Comparison of ENCODE assay signal across 8 mouse cellular contexts in the genomic region with DNA sequence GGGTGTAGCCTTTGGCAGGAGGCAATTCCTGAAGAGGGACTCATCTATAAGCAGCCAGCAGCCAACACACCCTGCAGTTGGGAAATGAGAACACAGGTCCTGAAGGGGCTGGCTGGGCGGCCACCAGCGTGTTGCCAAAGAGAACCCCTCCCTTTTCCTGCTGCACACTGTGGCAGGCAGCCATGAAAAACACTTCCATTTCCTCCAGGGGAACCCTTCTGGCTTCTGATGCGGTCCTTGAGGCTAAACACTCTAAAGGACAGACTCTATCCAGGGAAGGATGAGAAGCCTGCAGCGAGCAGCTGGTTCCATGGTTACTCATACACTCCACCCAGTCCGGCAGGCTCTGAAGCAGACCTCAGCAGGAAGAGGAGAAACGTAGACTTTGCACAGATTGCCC.
DNase-seq lines count a peak whose midpoint lies in the region; ATAC-seq lines count a peak whose summit lies in the region.

No protein-coding gene starts in this region.

- no peaks in the 10 kb centered on the region for H3K9me3 ChIP-seq in midbrain, embryonic 14.5 days (ENCODE audit: control insufficient read depth, low read length)
- H3K9me3 ChIP-seq in midbrain, embryonic 15.5 days, result no peaks in the 10 kb centered on the region
- H3K9me3 ChIP-seq in kidney, embryonic 15.5 days (replicated peaks), result 0 out of 2 replicates have a peak, but pooled peaks cover 3% of the 10 kb centered on the region

- WGBS in midbrain, embryonic 14.5 days, result 82% methylated on average over 6 of the region's 6 CpGs
- 74% methylated on average over 6 of the region's 6 CpGs for WGBS in midbrain, embryonic 15.5 days
- 43% methylated on average over 6 of the region's 6 CpGs for WGBS in kidney, embryonic 15.5 days

- H3K4me1 ChIP-seq in midbrain, embryonic 14.5 days (ENCODE audit: control insufficient read depth, insufficient read depth, low read length), result no peaks in the 10 kb centered on the region
- no peaks in the 10 kb centered on the region for H3K4me1 ChIP-seq in midbrain, embryonic 15.5 days
- peaks cover 32% of the 10 kb centered on the region for H3K4me1 ChIP-seq in kidney, embryonic 15.5 days

- H3K4me3 ChIP-seq in midbrain, embryonic 14.5 days (replicated peaks; ENCODE audit: low read depth, low read length), result no peak overlapping the region
- H3K4me3 ChIP-seq in midbrain, embryonic 15.5 days, result no peak overlapping the region
- H3K4me3 ChIP-seq in kidney, embryonic 15.5 days (replicated peaks), result no peak overlapping the region

- no peak overlapping the region for H3K4me2 ChIP-seq in midbrain, embryonic 14.5 days (ENCODE audit: low read length)
- no peak overlapping the region for H3K4me2 ChIP-seq in midbrain, embryonic 15.5 days
- 0 out of 2 replicates have a peak overlapping the region, but pooled peaks have one; percentile 16 for H3K4me2 ChIP-seq in kidney, embryonic 15.5 days

- H3K9ac ChIP-seq in midbrain, embryonic 14.5 days (replicated peaks; ENCODE audit: low read length), result no peak overlapping the region
- no peak overlapping the region for H3K9ac ChIP-seq in midbrain, embryonic 15.5 days
- no peak overlapping the region for H3K9ac ChIP-seq in kidney, embryonic 15.5 days

- peak; percentile 31 for DNase-seq in midbrain, embryonic 14.5 days
- peak; percentile 72 to 79 for DNase-seq in adrenal gland, postnatal 36 days
- peak; percentile 94 for DNase-seq in heart, adult 8-10 months (ENCODE audit: low spot score)
- peak; percentile 94 for DNase-seq in lung, postnatal 10 days
- DNase-seq in thymus, postnatal 14 days, result no peak

- ATAC-seq in midbrain, embryonic 14.5 days (ENCODE audit: low FRiP score, low TSS enrichment), result no peak
- ATAC-seq in midbrain, embryonic 15.5 days (replicated peaks), result no peak; the same call in 1 of the 2 replicates
- ATAC-seq in kidney, embryonic 15.5 days (replicated peaks; ENCODE audit: low FRiP score), result peak; percentile 89
- no peak for ATAC-seq in activated CD4-positive, CD25-positive, alpha-beta regulatory T cell, adult 4 months

- no peaks in the 10 kb centered on the region for H3K27me3 ChIP-seq in midbrain, embryonic 14.5 days (ENCODE audit: control insufficient read depth, insufficient read depth, low read length)
- H3K27me3 ChIP-seq in midbrain, embryonic 15.5 days (replicated peaks), result no peaks in the 10 kb centered on the region
- H3K27me3 ChIP-seq in kidney, embryonic 15.5 days, result no peaks in the 10 kb centered on the region

- no peak overlapping the region for H3K27ac ChIP-seq in midbrain, embryonic 14.5 days (replicated peaks; ENCODE audit: low read depth, low read length)
- H3K27ac ChIP-seq in midbrain, embryonic 15.5 days, result no peak overlapping the region
- H3K27ac ChIP-seq in kidney, embryonic 15.5 days, result peak overlapping the region; percentile 82

- H3K36me3 ChIP-seq in midbrain, embryonic 14.5 days (ENCODE audit: control insufficient read depth, insufficient read depth, low read length), result no peaks in the 10 kb centered on the region
- no peaks in the 10 kb centered on the region for H3K36me3 ChIP-seq in midbrain, embryonic 15.5 days (replicated peaks)
- H3K36me3 ChIP-seq in kidney, embryonic 15.5 days, result no peaks in the 10 kb centered on the region
